Mouse (Mus musculus): ENCODE results near the gene Skap2.

DNA sequence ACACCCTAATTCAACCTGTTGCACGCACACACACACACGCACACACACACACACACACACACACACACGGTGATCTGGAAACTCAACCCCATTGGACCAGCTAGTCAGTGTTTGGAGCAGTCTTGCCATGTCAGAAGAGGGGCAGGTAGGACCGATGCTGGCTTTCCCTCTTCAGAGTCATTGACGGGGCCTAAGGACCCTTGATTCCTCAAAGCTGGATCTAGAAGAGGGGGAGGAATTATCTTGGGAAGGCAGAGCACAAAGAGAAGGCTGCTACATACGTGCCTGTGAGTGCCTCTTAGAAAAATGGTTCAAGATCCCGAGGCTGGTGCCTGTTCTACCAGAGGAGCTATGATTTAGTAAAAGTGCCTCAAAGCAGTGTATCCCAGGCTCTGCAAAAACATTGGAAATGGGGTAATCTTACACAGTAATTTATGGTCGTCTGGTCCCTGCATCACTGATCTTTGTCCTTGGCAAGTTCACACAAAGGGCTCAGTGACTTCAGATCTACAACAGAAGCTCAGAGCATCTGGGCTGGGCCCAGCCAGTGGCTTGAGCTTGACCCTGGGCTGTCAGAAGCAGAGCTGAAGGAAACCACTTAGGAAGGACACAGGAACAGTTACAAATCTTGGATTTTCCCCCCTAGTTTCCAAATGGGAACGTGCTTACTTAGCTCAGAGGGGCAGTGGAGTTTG is 188.1 kb downstream of the Skap2 start:
- TF ChIP-seq CTCF (IDR thresholded peaks at IDR 0.05; ENCODE audit: borderline replicate concordance, insufficient read depth, low read length): no peak
- no peak for TF ChIP-seq POLR2A (IDR thresholded peaks at IDR 0.05; ENCODE audit: low read depth, low read length)

Measured in embryonic fibroblast, embryonic 13.5 days (primary cell).